Mouse (Mus musculus): ENCODE measurements around the gene Asap2.

DNA sequence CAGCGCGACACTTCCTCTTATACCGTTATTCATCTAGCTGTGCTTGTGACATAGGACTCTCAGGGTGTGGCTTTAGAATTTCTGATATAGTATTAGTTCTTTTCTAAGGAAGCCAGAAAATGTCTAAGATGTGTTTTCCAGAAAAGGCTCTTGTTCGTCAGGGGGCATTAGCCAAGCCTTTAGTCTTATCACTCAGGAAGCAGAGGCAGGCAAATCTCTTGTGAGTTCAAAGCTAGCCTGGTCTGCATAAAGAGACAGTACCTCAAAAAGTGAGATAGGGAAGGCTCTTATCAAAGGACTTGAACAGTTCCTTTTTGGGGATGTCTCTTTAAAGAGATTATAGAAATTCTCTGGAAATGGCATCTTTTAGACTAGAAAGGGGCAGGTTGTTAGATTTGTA lies 238.4 kb downstream of the Asap2 start:
- no peak for TF ChIP-seq CTCF (IDR thresholded peaks at IDR 0.05; ENCODE audit: low read depth)
- TF ChIP-seq EP300 (IDR thresholded peaks at IDR 0.05; ENCODE audit: low read depth): no peak
